Mouse (Mus musculus) intestine, postnatal 0 days (tissue): ENCODE measurements around the gene Prodh2. TPM values are rescaled to one million over a fixed set of nuclear protein-coding genes. Genes with fewer than 3 reads are reported as not detected.

Experiments used
- ATAC-seq: fragments of 200-750 bp; cut with Nextera tagmentation; 2 replicates; pipeline ENCODE4 v1.8.0; 2017; ENCODE audit warnings: mild to moderate bottlenecking, moderate TSS enrichment, moderate library complexity
- H3K27ac ChIP-seq: fragments of 300-500 bp; sonication (generic); 2 replicates; pipeline ENCODE4 v1.5.1; 2014; ENCODE audit warnings: mild to moderate bottlenecking, low read depth, low read length, moderate library complexity
- H3K27me3 ChIP-seq: fragments of 300-500 bp; sonication (generic); replicated peaks from 2 replicates; pipeline ENCODE4 v1.6.1; 2014; ENCODE audit warnings: low read length, mixed read lengths; ENCODE audit not compliant: control insufficient read depth, insufficient read depth
- H3K36me3 ChIP-seq: fragments of 300-500 bp; sonication (generic); 2 replicates; pipeline ENCODE4 v1.6.1; 2014; ENCODE audit warnings: mild to moderate bottlenecking, moderate library complexity; ENCODE audit not compliant: control insufficient read depth, insufficient read depth
- H3K4me1 ChIP-seq: fragments of 300-500 bp; sonication (generic); replicated peaks from 2 replicates; pipeline ENCODE4 v1.6.1; 2014; ENCODE audit warnings: antibody characterized with exemption, low read length, mixed read lengths; ENCODE audit not compliant: control insufficient read depth, insufficient read depth
- H3K4me2 ChIP-seq: fragments of 300-500 bp; sonication (generic); replicated peaks from 2 replicates; pipeline ENCODE4 v1.6.1; 2014; ENCODE audit warnings: low read depth, mild to moderate bottlenecking, moderate library complexity
- H3K4me3 ChIP-seq: fragments of 300-500 bp; sonication (generic); 2 replicates; pipeline ENCODE4 v1.5.1; 2014; ENCODE audit warnings: low read depth, low read length
- H3K9ac ChIP-seq: fragments of 300-500 bp; sonication (generic); 2 replicates; pipeline ENCODE4 v1.6.1; 2014; ENCODE audit warnings: mild to moderate bottlenecking, low read depth, low read length
- H3K9me3 ChIP-seq: fragments of 300-500 bp; sonication (generic); 2 replicates; pipeline ENCODE4 v1.6.1; 2016; ENCODE audit warnings: mixed run types; ENCODE audit not compliant: control insufficient read depth
- CTCF ChIP-seq: sonication (generic); IDR thresholded peaks from 2 replicates; pipeline ENCODE4 v1.5.1; 2016; ENCODE audit warnings: low read depth, mild to moderate bottlenecking, control low read depth, antibody characterized with exemption, moderate library complexity
- WGBS: fragments of 180-500 bp; shearing (Covaris S2); extraction: QIAGEN DNeasy Blood & Tissue Kit; methylation state at CpG from one replicate; pipeline ENCODE4 v1.1.7; 2014; 5-methylcytosine and 5-hydroxymethylcytosine counted together
- polyA plus RNA-seq: library from polyadenylated mRNA; unstranded; fragments of >200 nt; fragmentation: Nextera tagmentation; extraction: Ambion mirVana; gene quantifications from 2 replicates; pipeline ENCODE4 v1.2.1, GENCODE M21; 2015

The Prodh2 gene
- polyA plus RNA-seq, 1 experiment from 2014 or later, result 3.9 TPM

- no peak for ATAC-seq
- 91% methylated on average over 10 of the region's 10 CpGs for WGBS
- Histone ChIP-seq H3K36me3 (peaks cover 16% of the 10 kb centered on the region; the same call in 1 of the 2 replicates), H3K4me2 (no peak overlapping the region), H3K4me3 (no peak overlapping the region), H3K9me3 (no peaks in the 10 kb centered on the region), H3K9ac (no peak overlapping the region), H3K4me1 (no peaks in the 10 kb centered on the region), H3K27me3 (no peaks in the 10 kb centered on the region), H3K27ac (no peak overlapping the region)
- TF ChIP-seq CTCF, result no peak
Observed at GRCm38 (mm10) chr7:30522871-30523270, 29.4 kb downstream of the Prodh2 start.

GRCm38 (mm10) chr7:30524487-30524886, 31.1 kb downstream of the Prodh2 start:
- no peaks in the 10 kb centered on the region for H3K27me3 ChIP-seq
- H3K4me1 ChIP-seq, result no peaks in the 10 kb centered on the region
- no peak for ATAC-seq
- H3K4me3 ChIP-seq, result no peak overlapping the region
- H3K9ac ChIP-seq, result no peak overlapping the region
- H3K27ac ChIP-seq, result no peak overlapping the region
- H3K36me3 ChIP-seq, result peaks cover 31% of the 10 kb centered on the region
- H3K9me3 ChIP-seq, result no peaks in the 10 kb centered on the region
- 90% methylated on average over 6 of the region's 6 CpGs for WGBS
- H3K4me2 ChIP-seq, result no peak overlapping the region
- TF ChIP-seq CTCF, result no peak

GRCm38 (mm10) chr7:30525954-30526353, 32.5 kb downstream of the Prodh2 start:
- peak overlapping the region; percentile 60 for H3K4me2 ChIP-seq
- no peaks in the 10 kb centered on the region for H3K4me1 ChIP-seq
- H3K27me3 ChIP-seq, result no peaks in the 10 kb centered on the region
- H3K9me3 ChIP-seq, result no peaks in the 10 kb centered on the region
- H3K36me3 ChIP-seq, result peaks cover 41% of the 10 kb centered on the region
- ATAC-seq, result no peak
- no peak for TF ChIP-seq CTCF
- H3K27ac ChIP-seq, result peak overlapping the region; percentile 16; the same call in 1 of the 2 replicates
- peak overlapping the region; percentile 35; the same call in 1 of the 2 replicates for H3K9ac ChIP-seq
- WGBS, result 19% methylated on average over 10 of the region's 10 CpGs
- H3K4me3 ChIP-seq, result peak overlapping the region; percentile 1

- H3K27me3 ChIP-seq, result no peaks in the 10 kb centered on the region
- peak overlapping the region; percentile 35; the same call in 1 of the 2 replicates for H3K9ac ChIP-seq
- 34% methylated on average over 17 of the region's 17 CpGs for WGBS
- peaks cover 41% of the 10 kb centered on the region for H3K36me3 ChIP-seq
- H3K9me3 ChIP-seq, result no peaks in the 10 kb centered on the region
- H3K4me1 ChIP-seq, result no peaks in the 10 kb centered on the region
- H3K27ac ChIP-seq, result peak overlapping the region; percentile 16; the same call in 1 of the 2 replicates
- no peak for TF ChIP-seq CTCF
- H3K4me3 ChIP-seq, result peak overlapping the region; percentile 1
- peak overlapping the region; percentile 60 for H3K4me2 ChIP-seq
- no peak for ATAC-seq
Observed at GRCm38 (mm10) chr7:30526399-30526798, 33.0 kb downstream of the Prodh2 start.

GRCm38 (mm10) chr7:30526981-30527380, 33.6 kb downstream of the Prodh2 start:
- Histone ChIP-seq H3K4me1 (no peaks in the 10 kb centered on the region), H3K27ac (no peak overlapping the region), H3K9ac (no peak overlapping the region), H3K4me3 (no peak overlapping the region), H3K4me2 (no peak overlapping the region), H3K36me3 (peaks cover 41% of the 10 kb centered on the region), H3K27me3 (no peaks in the 10 kb centered on the region), H3K9me3 (no peaks in the 10 kb centered on the region)
- TF ChIP-seq CTCF, result no peak
- WGBS, result 84% methylated on average over 14 of the region's 14 CpGs
- no peak for ATAC-seq

- H3K9ac ChIP-seq, result no peak overlapping the region
Observed at GRCm38 (mm10) chr7:30531291-30531815, 37.9 kb downstream of the Prodh2 start.

More at GRCm38 (mm10) chr7:30531291-30531815, 37.9 kb downstream of the Prodh2 start:
- 77% methylated on average over 9 of the region's 9 CpGs for WGBS
- no peak for TF ChIP-seq CTCF
- H3K27ac ChIP-seq, result 0 out of 2 replicates have a peak overlapping the region, but pooled peaks have one; percentile 1
- ATAC-seq, result no peak
- no peaks in the 10 kb centered on the region for H3K27me3 ChIP-seq
- H3K4me3 ChIP-seq, result no peak overlapping the region
- no peak overlapping the region for H3K4me2 ChIP-seq
- H3K4me1 ChIP-seq, result peaks cover 3% of the 10 kb centered on the region; the same call in 1 of the 2 replicates
- no peaks in the 10 kb centered on the region for H3K9me3 ChIP-seq
- peaks cover 25% of the 10 kb centered on the region for H3K36me3 ChIP-seq
